Mouse (Mus musculus) bone marrow, adult 2 months (tissue): ENCODE measurements at regions not wholly inside any gene's neighbourhood (a gene's known extent, or its start where the extent isn't known, plus 50 kb on each side); places are given as distances from the start of the nearest gene placed in this dataset.

Experiments used
- CTCF ChIP-seq: fragments of 200-500 bp; IDR thresholded peaks from 2 replicates; pipeline ENCODE4 v1.5.1; 2011; ENCODE audit warnings: low read length, control low read depth; ENCODE audit not compliant: control insufficient read depth, insufficient read depth
- POLR2A ChIP-seq: fragments of 200-500 bp; IDR thresholded peaks from 2 replicates; pipeline ENCODE4 v1.6.1; 2011; ENCODE audit warnings: low read depth, mild to moderate bottlenecking, control low read depth, low read length, borderline replicate concordance; ENCODE audit not compliant: control insufficient read depth

DNA sequence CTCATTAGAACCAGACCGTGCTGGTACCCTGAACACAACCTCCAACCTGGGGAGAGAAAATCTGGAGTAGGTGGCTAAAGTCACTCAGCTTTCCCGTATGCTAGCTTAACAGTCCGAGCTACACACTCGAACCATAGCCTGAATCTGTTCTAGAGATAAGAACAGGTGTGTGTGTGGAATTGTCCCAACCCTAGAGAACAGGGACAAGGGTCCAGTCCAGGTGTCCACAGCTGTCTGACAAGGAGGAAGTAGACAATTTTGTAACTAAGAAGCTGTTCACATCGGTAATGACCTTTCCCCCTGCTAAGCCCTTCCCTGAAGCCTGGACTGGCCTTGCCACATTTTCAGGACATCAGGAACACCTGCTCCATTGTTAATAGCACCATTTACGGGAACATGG lies 71.3 kb downstream of the Ier5 start:
- TF ChIP-seq POLR2A = no peak
- no peak for TF ChIP-seq CTCF
